Mouse (Mus musculus) central nervous system, embryonic 18 days (tissue): ENCODE results near the gene Ispd. TPM values are rescaled to one million over a fixed set of nuclear protein-coding genes. Genes with fewer than 3 reads are reported as not detected.

Experiments
- polyA plus RNA-seq: library from polyadenylated mRNA; depleted of rRNA; stranded (reverse); fragments of >200 nt; gene quantifications from 2 replicates; pipeline ENCODE4 v1.2.3, GENCODE M21; 2012; rRNA removed

The Ispd gene
- 4.6 and 5.0 TPM in 2 replicates for polyA plus RNA-seq

DNA sequence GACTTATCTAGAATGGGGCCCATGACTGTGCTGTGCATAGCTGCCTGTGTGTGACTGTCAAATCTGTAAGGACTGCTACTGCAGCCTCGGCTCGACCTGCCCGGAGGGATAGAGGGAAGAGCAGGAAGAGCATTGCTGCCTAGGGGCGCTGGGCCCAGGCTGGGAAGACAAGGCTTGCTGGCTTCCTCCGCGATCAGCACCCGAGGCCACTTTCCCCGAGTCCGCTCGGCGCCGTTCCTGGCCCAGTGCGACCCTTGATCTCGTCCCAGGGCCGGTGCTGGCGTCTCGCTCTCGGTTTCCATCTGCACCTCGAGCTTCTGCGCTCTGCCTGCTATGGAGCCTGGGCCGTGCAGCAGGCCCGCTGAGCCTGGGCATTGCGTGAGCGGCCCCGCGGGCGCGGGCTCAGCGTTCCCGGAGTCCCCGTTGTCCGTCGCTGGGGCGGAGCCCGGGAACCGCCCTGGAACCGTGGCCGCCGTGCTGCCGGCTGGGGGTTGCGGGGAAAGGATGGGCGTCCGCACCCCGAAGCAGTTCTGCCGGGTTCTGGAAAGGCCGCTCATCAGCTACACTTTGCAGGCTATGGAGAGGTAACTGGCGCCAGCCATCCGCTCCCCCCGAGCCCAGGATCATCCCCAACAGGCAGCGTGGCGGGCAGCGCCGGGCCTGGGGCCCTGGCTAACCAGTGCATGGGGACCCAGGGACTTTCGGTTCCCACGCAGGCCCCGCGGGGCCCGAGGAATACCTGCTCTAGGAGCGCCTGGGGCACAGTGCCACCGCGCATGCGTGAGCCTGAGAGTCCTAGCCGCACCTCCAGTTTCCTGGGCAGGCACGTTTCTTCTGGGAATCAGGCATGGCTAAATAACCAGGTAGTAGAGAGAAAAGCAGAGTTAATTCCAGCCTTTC lies at the start of gene Ispd, which contains the start of gene D630036H23Rik:
Gene Ispd, plus strand, starts transcription at position 10 of the 900 bp plus-strand sequence.
Gene D630036H23Rik, minus strand, starts transcription at position 741 of the 900 bp plus-strand sequence.

Other genes starting within 250 kb of the Ispd start
- 51.9 and 52.4 TPM in 2 replicates for gene Ankmy2, start 224.3 kb upstream of the Ispd start, polyA plus RNA-seq
- gene Bzw2, start 223.4 kb upstream of the Ispd start, polyA plus RNA-seq: 278 and 288 TPM in 2 replicates
- not detected in 2 replicates for gene Lrrc72, start 128.1 kb upstream of the Ispd start, polyA plus RNA-seq
- gene Sostdc1, start 67.3 kb upstream of the Ispd start, polyA plus RNA-seq: 4.9 and 10.5 TPM in 2 replicates
- 0.57 and 0.74 TPM in 2 replicates for gene D630036H23Rik, start 731 bp downstream of the Ispd start, polyA plus RNA-seq